Mouse (Mus musculus) erythroblast, embryonic 14.5 days (primary cell): Measurements from ENCODE around the gene Zfp992. TPM values are rescaled to one million over a fixed set of nuclear protein-coding genes. Genes with fewer than 3 reads are reported as not detected.
"Not testable (repeated sequence)": the region's sequence is repeated elsewhere in the genome, so short reads cannot be mapped to it uniquely, and the experiment has no call there.

Experiments
- H3K27me3 ChIP-seq: 2 replicates; pipeline ENCODE4 v1.6.1; 2012; ENCODE audit warnings: inconsistent platforms; ENCODE audit not compliant: control insufficient read depth
- H3K36me3 ChIP-seq: 2 replicates; pipeline ENCODE4 v1.6.1; 2012; ENCODE audit warnings: mild to moderate bottlenecking, inconsistent platforms; ENCODE audit not compliant: control insufficient read depth
- H3K4me1 ChIP-seq: 2 replicates; pipeline ENCODE4 v1.6.1; 2012; ENCODE audit warnings: inconsistent platforms; ENCODE audit not compliant: control insufficient read depth
- H3K4me3 ChIP-seq: replicated peaks from 2 replicates; pipeline ENCODE3; 2012; ENCODE audit warnings: moderate library complexity, mild to moderate bottlenecking, inconsistent platforms
- H3K9me3 ChIP-seq: 2 replicates; pipeline ENCODE4 v1.6.1; 2012; ENCODE audit warnings: low read length, inconsistent platforms, mixed read lengths; ENCODE audit not compliant: control insufficient read depth
- GATA1 ChIP-seq: IDR thresholded peaks from 2 replicates; pipeline ENCODE4 v1.6.1; 2012; ENCODE audit warnings: low read length, inconsistent platforms, mixed read lengths
- TAL1 ChIP-seq: IDR thresholded peaks from 3 replicates; pipeline ENCODE4 v1.6.1; 2012; ENCODE audit warnings: low read length, inconsistent platforms, mixed read lengths
- polyA plus RNA-seq: library from polyadenylated mRNA; stranded (reverse); fragments of >175 nt; gene quantifications from 2 replicates; pipeline ENCODE4 v1.2.3, GENCODE M21; 2012

Gene Zfp992
- polyA plus RNA-seq, 1 experiment, result 0.04 TPM

GRCm38 (mm10) chr4:146454896-146455295 is 6.1 kb downstream of the Zfp992 start:
- Histone ChIP-seq H3K9me3 (peaks cover 37% of the 10 kb centered on the region), H3K4me3 (no peak overlapping the region), H3K27me3 (no peaks in the 10 kb centered on the region), H3K36me3 (peaks cover 6% of the 10 kb centered on the region), H3K4me1 (no peaks in the 10 kb centered on the region)
- TF ChIP-seq TAL1, result no peak

- H3K4me3 ChIP-seq, result no peak overlapping the region
- TF ChIP-seq TAL1 (no peak), GATA1 (no peak)
- H3K9me3 ChIP-seq, result peaks cover 37% of the 10 kb centered on the region
- H3K36me3 ChIP-seq, result peaks cover 6% of the 10 kb centered on the region
- H3K27me3 ChIP-seq, result no peaks in the 10 kb centered on the region
- no peaks in the 10 kb centered on the region for H3K4me1 ChIP-seq
Observed at GRCm38 (mm10) chr4:146455321-146455721, 6.5 kb downstream of the Zfp992 start.

DNA sequence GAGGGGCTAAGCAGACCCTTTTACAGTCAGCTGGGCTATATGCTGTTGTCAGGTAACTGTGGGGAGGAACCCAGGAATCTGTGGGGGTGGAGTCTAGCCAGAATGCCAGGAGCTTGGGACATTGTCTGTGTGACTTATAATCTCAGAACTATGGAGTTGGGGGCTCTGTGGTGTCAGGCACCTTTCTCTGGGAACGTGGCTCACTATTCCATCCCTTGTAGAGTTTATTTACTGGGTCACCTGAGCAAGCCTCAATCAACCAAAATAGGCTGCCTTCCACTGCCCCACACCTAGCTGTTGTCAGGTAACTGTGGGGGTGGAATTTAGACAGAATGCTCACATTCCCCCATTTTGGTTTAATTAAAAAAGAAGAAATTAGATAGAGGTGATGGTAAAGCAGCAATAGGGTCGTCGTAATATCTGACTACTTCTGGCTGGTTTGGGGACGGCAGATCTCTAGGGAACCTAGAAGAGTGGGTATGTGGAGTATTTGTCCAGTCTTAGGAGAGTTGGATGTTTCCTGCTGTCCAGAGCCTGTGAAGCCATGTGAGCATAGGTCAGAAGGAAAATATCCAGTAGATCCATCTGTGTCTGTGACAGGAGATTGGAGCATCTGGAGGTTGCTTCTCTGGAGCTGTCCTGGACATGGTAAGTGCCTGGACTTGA is 7.4 kb downstream of the Zfp992 start:
- Histone ChIP-seq H3K4me1 (no peaks in the 10 kb centered on the region), H3K4me3 (no peak overlapping the region), H3K36me3 (peaks cover 6% of the 10 kb centered on the region), H3K27me3 (no peaks in the 10 kb centered on the region), H3K9me3 (peaks cover 38% of the 10 kb centered on the region)
- TF ChIP-seq GATA1 (no peak), TAL1 (no peak)

- Histone ChIP-seq H3K27me3 (no peaks in the 10 kb centered on the region), H3K36me3 (peaks cover 6% of the 10 kb centered on the region), H3K4me3 (no peak overlapping the region), H3K4me1 (no peaks in the 10 kb centered on the region), H3K9me3 (peaks cover 38% of the 10 kb centered on the region)
- TF ChIP-seq TAL1 (no peak), GATA1 (no peak)
Observed at GRCm38 (mm10) chr4:146457126-146457525, 8.3 kb downstream of the Zfp992 start.

DNA sequence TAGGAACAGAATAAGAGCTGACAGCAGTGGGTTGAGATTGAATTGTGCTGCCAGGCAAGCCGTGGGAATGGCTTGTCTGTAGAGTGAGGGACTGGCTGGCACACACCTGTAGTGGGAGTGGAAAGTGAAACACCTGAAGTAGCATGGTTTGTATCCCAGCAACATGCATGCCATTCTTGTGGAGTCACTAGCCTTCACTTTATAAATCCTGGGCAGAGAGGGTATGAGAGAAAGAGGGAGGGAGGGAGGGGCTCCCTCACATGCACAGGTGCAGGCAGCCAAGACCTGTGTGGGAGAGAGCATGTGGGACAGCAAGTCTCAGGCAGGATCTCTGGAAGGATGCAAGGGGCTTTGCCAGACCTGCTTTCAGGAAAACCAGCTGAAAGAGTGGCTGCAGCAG is 8.9 kb downstream of the Zfp992 start:
- Histone ChIP-seq H3K27me3 (no peaks in the 10 kb centered on the region), H3K36me3 (peaks cover 6% of the 10 kb centered on the region), H3K4me3 (no peak overlapping the region), H3K9me3 (peaks cover 37% of the 10 kb centered on the region), H3K4me1 (no peaks in the 10 kb centered on the region)
- TF ChIP-seq TAL1 (no peak), GATA1 (no peak)

GRCm38 (mm10) chr4:146459822-146460221 is 11.0 kb downstream of the Zfp992 start:
- H3K4me1 ChIP-seq, H3K36me3 ChIP-seq, H3K27me3 ChIP-seq, H3K4me3 ChIP-seq: not testable (repeated sequence)
- peaks cover 31% of the 10 kb centered on the region for H3K9me3 ChIP-seq

DNA sequence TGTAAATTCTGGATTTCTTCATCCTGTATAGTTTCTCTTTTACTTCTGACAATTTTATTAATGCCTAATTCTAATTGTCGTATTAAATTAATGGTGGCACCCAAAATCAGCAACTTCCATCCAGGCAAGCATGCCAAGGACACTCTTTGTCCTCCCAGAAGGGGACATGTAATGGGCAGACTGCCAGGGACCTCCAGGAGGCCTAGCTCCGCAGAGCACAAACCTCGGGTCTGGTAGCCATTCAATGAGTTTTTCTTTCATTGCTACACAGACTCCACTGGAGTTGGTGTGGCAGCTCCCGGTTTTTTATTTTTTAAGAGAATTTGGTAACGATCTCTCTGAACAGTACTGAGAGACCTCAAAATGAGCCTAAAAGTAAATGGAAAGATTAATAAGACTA is 11.9 kb downstream of the Zfp992 start:
- not testable (repeated sequence) for H3K4me1 ChIP-seq, H3K27me3 ChIP-seq, H3K36me3 ChIP-seq, H3K4me3 ChIP-seq
- H3K9me3 ChIP-seq, result peaks cover 22% of the 10 kb centered on the region

DNA sequence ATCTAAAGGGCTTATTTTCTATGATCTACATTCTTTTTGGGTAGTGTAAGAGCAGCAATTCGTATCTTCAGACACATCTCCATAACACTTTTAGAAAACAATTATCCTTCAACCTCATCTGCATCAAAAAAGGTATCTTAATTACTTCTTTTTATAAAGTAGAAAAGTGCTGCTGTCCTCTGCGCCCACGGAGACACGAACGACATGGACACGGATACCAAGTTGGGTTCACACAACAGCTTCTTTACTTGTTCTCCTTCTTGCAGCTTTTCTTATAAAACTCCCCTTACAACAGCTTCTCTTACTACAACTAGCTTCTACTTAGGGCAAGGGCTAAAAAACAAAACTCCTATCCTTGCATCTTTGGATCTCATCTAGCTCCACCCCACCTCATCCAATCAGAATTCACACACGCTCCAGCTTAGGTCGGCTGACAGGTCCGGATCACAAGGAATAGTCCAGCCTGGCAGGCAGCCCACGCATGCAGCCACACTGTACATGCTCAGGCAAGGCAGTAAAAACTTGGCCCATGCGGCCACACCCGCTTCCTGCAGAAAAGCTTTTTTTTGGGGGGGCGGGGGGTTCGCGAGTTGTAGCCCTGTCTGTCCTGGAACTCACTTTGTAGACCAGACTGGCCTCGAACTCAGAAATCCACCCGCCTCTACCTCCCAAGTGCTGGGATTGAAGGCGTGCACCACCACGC is 15.0 kb downstream of the Zfp992 start:
- not testable (repeated sequence) for H3K27me3 ChIP-seq, H3K4me3 ChIP-seq, H3K9me3 ChIP-seq, H3K36me3 ChIP-seq, H3K4me1 ChIP-seq

DNA sequence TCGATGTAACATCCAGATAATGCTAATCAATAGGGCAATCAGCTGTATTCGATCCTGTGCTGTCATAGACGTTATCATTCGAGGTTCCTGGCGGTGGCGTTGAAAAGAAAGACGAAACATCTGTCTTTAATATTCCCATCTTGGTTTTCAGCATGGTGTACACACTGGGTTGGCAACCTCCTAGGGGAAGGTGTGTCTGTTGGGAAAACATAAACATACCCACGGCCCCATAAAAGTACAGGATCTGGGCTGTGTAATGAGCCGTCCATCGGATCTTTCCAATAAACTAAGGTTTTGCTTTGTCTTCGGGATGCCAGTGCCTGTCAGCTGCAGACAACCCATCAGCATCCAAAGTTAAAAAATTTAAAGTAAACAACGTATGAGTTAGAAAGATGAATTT is 21.2 kb downstream of the Zfp992 start:
- not testable (repeated sequence) for H3K4me3 ChIP-seq, H3K36me3 ChIP-seq, H3K4me1 ChIP-seq, H3K27me3 ChIP-seq, H3K9me3 ChIP-seq

- not testable (repeated sequence) for H3K9me3 ChIP-seq, H3K4me3 ChIP-seq, H3K36me3 ChIP-seq, H3K27me3 ChIP-seq, H3K4me1 ChIP-seq
Observed at GRCm38 (mm10) chr4:146474181-146474580, 25.4 kb downstream of the Zfp992 start.

DNA sequence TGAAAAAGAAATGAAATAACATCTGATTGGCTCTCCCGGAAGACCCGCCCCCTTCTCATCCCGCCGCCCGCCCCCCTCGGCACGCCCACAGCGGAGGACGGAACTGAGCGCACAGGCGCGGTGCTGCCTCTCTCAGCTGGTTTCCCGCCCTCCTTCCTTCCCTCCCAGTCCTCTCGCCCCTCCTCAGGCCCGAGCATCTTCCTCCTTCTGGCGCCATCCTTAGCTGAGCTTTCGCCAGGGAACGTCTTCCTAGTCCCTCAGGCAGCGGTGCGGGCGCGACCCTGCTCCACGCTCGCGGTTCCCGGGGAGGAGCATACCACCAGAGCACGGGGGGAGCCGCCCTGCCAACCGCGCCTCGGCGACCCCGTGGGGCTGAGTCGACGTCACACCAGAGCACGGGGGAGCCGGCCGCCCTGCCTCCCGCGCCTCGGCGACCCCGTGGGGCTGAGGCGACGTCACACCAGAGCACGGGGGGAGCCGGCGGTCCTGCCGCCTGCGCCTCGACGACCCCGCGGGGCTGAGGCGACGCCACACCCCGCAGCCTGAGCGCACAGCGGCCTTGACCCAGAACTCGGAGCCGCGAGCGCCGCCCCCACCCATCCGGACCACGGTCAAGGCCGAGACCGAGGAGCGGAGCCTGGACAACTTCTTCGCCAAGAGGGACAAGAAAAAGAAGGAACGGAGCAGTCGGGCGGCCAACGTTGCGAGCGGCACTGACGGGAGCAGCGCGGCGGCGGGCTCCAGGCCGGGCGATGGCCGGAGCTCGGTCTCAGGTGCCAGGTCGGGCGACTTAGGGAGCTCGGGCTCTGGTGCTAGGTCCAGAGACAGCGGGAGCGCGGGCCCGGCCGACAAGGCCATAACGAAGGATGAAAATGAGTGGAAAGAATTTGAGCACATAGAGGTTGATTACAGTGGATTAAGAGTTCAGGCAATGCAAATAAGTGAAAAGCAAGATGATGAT is 26.2 kb downstream of the Zfp992 start:
- not testable (repeated sequence) for H3K27me3 ChIP-seq, H3K4me3 ChIP-seq, H3K4me1 ChIP-seq, H3K9me3 ChIP-seq, H3K36me3 ChIP-seq

DNA sequence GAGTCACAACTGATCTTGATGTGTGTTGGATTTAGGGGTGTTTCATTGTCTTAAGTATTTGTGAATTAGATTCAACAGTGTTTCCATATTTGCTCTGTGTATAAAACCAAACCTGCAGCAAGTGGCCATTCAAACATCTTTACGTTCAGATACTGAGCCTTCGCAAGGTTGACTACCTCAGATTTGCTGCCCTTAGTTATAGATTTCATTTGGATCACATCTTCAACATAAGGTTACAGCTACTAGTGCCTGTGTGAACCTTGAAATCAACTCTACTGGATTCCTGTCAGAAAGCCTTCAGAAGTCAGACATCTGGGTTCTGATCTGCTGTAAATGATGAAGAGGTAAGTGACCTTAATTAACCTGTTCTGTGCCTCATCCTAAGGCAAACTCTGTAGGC is 27.4 kb downstream of the Zfp992 start:
- peaks cover 13% of the 10 kb centered on the region for H3K9me3 ChIP-seq
- H3K27me3 ChIP-seq, H3K36me3 ChIP-seq, H3K4me1 ChIP-seq, H3K4me3 ChIP-seq: not testable (repeated sequence)

GRCm38 (mm10) chr4:146476959-146477358 is 28.1 kb downstream of the Zfp992 start:
- not testable (repeated sequence) for H3K36me3 ChIP-seq, H3K27me3 ChIP-seq, H3K4me3 ChIP-seq, H3K4me1 ChIP-seq
- H3K9me3 ChIP-seq, result peaks cover 16% of the 10 kb centered on the region
